Mouse (Mus musculus) 3T3-L1 (cell line): ENCODE measurements around the gene Kdm5d.

Experiments
- DNase-seq: peaks from one replicate; pipeline ENCODE4 v3.0.0-alpha.2; 2015; ENCODE audit warnings: low read depth, low spot score

The Kdm5d gene

GRCm38 (mm10) chrY:897393-898227, at the start of gene Kdm5d:
Kdm5d (plus strand) TSS chrY:897788.
- DNase-seq: no peak

GRCm38 (mm10) chrY:872404-872803, 25.2 kb upstream of the Kdm5d start:
- DNase-seq: no peak

- no peak for DNase-seq
Measured at GRCm38 (mm10) chrY:872855-873549, 24.6 kb upstream of the Kdm5d start.
